Mouse (Mus musculus): ENCODE data around the gene Sfxn2. TPM values are rescaled to one million over a fixed set of nuclear protein-coding genes. Genes with fewer than 3 reads are reported as not detected.
A peak's percentile ranks its signal among the peaks of the same experiment; 100 is the strongest.

Gene Sfxn2
- 10 to 100 TPM in 1 of 2 experiments, 1 to 10 TPM in 1; 6.2 to 13.4 TPM for polyA plus RNA-seq (2017; shearing (Covaris generic))

DNA sequence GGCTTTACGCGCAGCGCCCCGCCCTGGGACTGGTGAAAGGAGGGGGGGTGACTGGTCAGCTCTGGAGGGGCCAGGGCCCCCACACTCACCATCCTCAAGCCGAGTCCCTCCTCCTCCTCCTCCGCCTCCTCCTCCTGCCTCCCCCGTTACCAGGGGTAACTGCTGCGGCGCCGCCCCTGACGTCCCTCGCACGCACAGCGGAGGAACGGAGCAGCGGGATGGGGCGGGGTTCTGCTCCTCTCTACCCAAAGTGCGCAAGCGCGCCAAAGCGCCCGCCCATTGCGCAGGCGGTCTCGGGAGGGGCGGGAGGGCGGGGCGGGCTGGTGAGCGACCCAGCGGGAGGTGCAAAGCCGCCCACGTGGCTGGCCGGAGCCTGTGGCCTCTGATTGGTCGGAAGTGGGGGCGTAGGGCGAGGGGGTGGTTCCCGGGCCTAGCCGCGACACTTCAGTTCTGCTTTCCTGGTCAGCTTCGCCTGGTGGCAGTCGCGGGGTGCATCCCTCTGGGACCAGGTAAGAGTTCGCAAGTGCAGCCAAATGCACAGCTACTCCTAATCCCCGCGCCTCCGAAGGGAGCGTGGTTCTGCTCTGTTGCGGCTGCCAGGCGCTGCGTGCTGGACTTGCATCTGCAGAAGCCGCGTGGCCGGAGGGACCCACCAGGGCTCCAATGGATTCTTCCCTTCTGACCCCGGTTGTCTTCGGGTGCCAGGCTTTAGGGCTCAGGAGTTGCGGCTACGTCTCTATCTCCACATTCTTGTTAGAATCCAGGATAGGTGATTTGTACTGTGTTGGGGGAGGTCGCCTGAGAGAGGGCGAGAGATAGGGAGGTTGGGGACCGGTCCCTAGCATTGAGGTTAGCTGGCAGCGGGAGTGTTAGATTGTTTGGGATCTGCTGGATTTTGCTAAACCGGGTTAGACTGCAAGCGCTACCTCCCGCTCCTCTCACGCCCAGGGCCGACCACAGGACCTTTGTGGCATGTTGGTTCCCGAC, at the start of gene Sfxn2, which contains the start of gene Arl3:
Gene Sfxn2 (plus strand): TSS at position 415 of the 987 bp plus-strand sequence.
Gene Arl3 (minus strand): TSS at position 248 of the 987 bp plus-strand sequence.
- ATAC-seq: peak; percentile 90

DNA sequence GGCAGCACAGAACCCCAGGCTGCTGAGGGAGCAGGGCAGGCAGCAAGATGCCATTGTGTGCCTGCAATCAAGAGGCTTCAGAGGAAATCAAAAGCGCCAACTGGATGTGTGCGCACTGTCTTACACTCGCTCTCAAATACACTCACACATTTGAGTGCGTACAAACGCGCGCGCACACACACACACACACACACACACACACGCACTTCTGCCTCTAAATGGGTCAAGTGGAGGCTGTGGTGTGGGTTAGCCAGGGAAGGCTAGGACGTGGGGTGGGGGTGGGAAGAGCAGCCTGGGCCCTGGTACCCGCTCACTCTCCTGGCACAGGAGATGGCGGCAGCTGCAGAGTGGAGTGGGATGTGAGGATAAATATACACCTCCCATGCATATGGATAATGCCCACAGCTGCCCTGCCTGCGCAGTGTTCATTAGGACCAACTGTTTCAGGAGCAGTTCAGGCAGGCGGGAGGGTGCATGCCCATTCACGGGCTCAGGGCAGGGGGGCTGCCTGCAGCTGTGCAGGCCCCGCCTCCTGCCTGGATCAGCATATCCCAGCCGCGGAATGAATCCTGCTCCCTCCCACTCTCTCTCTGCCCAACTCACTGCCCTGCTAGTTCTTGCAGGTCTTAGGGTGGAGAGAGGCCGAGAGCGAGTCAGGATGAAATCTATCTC, 49.5 kb upstream of the Sfxn2 start:
- no peak for ATAC-seq

DNA sequence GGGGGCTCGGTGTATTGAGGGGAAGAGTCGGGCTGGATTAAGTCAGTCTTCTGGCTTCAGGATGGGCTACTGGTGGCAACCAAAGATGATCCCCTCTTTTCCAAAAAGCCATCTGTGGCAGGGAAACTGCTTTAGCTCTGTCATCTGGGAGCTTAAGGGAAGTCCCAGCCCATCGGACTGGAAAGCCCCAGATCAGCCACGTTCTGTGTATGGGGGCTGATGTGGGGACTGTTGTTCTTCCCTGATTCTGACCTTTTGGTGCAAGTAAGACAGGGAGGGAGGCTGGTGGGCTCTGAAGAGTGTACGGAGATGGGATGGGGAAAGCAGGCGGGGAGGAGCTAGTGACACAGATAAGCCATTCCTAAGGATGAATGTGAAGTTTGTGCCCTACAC, 49.0 kb upstream of the Sfxn2 start:
- ATAC-seq: peak; percentile 31

DNA sequence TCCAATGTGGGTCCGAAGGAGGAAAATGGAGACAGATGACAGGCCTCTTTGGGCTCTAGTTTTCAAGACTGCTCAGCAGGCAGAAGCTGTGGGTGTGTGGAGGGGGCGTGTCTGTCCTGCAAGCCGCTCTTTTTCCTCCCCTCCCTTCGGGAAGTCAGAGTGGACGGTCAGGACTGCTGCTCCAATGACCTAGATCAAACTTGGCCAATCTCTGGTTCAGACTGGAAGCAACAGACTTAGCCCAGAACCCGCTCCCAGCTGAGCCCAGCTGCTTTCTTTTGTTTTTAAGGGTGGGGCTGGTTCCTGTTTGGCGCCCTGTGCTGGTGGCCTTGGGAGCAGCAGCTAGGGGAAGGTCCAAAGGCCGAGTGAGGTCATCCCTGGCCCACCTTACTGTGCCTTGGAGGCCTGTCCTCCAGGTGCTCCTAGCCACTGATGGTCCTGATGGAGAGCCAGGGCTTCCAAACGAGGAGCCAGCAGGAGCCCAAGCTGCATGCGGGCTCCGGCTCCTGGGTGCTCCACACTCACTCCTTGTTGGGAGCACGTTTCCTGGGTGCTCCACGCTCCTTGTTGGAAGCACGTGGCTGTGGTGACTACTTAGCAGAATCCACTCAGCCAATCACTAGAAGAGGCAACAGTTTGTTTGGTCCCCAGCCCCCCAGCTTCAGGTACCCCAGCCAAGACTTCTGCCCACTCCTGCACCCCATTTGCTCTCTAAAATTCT, 48.4 kb upstream of the Sfxn2 start:
- no peak for ATAC-seq

DNA sequence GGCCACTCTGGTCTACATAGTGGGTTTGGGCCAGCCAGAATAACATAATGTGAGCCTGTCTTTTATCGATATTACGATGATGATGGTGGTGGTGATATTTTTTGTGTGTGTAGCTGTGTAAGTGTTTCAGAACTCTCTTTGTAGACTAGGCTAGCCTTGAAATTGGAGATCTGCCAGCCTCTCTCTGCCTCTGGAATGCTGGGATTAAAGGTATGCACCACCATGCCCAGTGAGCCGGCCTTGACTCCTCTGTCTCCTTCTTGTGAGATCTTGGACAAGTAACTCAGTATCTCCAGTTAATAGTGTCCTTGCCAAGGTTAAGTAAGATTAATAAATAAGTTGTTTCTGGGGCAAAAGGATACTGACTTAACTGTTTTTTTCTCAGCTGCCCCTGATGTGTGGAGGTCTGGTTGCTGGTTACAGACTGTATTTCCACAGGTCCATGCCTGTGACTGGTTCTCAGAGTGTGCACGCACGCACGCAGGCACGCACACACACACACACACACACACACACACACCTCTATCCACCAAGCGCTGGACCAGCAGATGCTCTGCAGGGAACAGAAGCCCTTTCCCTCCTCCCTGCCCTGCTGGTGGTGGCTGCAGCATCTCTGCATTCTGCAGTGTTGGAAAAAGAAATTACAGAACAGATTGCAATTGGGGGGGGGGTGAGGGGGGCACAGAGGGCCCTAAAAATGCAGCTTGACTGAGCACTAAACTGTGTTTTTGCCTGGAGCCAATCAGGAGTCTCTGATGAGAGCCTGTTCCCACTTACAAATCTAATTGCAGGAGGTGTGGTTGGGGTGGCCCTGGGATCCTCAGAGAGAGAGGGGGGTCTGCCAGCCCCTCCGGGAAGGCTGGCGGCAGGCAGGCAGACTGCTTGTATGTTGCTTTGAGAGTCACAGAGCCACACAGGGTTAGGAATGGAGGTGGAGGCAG, 47.2 kb upstream of the Sfxn2 start:
- no peak for ATAC-seq

DNA sequence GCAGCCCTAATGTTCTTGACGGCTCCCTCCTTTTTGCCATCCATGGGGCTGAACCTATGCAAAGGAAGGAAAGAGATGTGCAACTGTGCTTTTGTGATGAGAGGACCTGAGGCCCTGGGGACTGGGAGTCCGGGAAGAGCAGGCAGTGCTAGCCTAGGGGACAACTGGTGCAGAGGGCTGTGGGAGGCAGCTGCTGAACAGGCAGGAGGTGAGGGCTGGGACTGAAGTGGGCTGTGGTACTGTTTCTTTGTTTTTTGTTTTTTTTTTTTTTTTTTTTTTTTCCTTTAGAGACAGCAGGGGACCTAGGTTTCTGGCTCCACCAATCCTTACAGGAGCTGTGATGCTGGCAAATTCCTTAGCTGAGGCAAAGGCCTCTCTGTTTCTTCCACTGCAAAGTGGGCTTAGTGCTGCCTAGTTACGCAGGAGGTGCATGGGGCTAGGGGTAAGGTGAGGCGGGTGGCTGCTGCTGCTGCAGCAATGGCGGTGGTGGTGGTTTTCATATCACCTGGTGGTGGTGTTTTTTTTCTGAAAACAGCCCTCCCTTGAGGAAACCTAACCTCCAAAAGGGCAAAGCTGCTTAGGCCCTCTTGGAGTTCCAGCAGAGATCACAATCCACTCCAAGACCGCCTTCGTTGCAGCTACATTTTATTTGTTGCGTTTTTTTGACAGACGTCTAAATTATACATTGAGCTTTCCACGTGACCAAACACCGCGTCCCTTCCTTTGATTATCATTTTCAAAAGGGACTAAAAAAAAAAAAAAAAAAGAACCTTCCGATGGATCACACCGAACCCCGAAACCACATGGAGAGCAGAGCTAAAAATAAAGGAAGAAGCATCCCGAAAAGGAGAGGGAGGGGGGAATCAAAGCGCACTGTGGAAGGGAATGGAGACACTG, 45.3 kb upstream of the Sfxn2 start:
- no peak for ATAC-seq

DNA sequence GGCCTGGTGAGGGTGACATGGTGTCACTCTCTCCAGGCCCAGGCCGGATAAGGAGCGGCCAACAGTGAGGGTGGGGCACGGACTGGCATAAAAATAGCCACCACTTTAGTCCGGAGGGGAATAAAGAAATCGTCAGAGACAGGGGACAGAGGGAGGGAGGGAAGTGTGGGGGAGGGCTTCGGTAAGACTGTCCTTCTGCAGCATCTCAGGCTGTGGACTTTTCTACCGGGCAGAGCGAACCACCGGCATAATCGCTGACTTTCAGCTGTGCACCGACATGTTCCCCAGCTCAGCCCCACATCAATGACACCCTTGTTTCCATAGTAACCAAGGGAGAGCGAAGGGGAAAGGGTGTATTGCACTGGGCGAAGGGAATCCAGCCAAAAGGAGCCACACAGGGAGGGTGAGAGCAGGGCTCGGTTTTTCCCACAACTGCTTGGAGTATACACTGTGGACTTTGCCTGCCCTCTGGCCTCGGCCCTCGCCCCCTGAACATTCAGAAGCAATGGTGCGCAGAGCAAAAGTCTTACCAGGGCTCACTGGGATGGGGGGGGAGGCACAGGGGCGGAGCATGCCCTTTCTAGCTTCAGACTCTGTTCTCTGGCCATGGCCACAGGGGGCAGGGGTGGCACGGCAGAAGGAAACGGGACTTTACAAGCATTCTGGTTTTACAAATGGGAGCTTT, 44.5 kb upstream of the Sfxn2 start:
- ATAC-seq: peak; percentile 50

DNA sequence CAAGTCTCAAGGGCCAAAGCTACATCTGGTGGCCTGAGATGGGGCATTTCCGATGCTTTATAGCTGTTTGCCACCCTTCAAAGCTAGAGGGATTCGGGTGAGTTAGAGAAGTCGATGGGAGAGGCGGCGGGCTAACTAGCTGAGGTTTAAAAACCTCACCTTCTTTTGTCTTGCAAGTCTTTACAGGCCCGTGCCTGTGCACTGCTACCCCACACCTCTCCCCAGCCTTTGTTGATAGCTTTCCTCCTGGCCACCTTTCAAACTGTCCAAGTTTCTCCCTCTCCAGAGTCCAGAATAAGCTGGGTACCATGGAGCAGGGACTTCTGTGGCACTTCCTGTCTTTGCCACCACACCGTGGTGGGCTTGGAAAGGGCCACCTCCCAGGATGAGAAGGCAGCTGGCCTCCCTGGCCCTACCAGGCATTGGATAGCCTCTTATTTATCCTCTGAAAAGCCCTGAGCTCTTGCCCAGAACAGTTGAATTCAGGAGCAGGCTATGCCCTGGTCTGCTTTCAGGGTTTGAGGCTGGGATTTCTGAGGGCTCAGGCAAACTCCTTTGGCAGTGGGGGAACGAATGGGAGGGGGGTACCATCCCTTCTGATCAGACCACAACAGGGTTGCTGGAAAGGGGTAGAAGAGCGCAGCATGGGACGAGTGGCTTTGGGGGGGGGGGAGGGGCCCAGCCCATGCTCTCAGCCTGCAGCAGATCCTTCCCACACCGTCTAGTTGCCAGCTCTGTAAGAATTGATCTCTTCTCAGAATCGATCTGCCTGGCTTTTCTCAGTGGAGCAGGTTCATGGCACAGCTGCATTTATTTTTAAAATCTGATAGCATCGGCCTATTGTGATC, 43.3 kb upstream of the Sfxn2 start:
- ATAC-seq: no peak

DNA sequence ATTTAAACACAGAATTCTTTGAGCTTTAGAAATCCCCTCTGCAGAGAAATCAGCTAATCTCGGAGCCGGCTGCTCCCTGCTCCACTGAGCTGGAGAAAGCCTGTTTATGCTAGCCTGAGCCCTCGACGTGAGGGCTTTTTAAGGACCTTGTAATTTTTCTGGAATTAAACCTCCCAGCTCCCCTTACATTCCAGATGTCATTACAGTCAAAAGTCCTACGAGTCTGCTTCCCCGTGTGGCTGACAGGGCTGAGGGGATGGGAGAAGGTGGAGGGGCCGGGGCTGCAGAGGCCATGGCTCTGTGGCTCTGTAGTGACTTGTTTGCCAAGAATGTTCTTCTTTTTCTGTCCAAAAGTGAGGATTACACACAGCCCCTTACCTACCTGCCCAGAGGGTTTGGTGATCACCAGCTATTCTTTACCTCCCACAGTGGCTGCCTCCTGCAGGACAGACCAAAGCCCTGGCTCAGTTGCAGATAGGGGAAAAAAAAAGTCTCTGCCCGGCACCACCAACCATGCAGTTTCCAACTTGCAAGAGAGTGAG, 42.6 kb upstream of the Sfxn2 start:
- ATAC-seq: no peak

DNA sequence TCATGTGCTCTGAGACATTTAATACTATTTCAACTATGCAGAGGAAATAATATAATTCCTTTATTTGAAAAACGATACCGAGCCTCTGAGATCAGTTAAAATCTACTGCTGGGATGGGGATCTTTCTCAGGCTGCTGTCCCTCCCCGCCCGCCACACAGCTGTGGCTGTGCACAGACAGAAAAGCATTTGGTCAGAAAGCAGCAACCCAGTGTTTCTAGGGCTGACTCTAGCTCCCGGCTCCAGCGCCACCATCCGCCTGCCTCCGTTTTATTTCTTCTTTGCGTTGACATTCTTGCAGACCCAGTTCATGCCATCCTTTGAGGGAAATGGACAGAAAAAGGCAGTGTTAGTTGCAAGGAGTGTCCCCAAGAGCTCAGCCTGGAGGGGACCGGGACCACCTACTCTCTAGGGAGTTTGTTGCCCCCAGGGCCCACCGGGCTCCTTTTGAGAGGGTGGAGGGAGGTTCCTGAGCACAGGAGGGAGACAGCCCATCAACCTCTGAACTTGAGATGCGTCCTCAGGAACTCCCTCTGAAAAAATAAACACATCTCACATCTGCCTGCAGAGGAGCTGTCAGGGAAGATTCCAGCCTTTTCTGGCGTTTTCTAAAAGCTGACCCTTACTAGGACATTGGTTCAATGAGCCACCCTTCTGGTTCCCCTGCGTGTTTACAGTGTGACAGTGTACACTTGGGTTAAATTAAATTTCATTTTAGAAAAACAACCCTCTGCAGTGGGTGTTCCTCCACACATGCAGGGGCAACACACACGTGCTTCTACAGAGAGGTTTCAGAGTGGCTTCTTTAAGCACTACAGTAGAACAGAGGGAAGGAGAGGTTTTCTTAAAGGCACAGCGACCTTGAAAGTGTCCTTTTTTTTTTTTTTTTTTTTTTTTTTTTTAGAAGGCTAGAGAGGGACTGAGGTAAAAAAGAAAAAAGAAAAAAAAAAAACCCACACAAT, 41.8 kb upstream of the Sfxn2 start:
- no peak for ATAC-seq

DNA sequence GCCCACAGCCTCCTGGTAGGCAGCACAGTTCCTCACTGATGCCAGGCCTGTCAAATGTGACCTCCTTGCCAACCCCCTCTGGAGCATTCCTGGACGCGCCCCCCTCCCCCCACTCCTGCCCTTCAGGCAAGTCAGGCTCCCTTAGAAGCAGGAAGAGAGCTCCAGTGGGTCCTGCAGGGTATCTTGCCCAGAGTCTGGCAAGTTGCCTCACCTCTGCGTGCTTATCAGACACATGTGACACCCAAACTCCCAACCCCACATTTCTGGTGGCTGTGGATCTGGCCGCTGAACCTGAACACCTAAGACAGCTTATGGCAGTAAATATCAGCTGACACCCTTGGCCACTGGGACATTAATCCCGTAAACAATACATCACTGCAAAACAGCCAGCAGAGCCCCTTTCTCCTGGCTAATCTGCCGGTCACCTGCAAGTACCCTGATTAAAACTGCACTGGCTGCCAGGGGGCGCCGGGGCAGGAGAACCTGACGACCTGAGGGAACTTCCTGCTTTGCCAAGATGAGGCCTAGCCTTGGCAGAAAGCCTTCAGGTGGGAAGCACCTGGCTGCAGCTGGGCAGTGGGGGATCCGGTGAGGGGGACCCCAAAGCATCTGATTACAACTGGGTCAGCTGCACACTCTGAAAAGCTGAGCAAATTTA, 41.0 kb upstream of the Sfxn2 start:
- ATAC-seq: no peak

DNA sequence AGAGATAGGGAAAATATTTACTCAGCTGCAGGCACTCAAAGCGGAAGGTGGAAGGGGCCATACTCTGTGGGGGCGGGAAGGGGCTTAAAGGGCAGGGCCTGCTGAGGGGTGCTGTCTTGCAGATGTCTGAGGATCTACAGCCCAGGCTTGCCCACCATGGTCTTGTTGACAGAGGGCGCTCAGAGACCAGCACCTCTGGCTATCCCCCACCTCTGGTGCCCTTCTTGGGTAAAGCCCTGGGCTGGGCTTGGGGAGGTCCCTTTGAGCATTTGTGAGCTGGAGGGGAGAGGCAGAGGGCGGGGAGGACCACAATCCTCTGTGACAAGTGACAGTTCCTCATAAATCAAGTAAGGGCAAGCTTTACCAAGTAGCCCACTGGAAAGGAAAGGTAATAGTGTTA, 40.1 kb upstream of the Sfxn2 start:
- ATAC-seq: no peak

DNA sequence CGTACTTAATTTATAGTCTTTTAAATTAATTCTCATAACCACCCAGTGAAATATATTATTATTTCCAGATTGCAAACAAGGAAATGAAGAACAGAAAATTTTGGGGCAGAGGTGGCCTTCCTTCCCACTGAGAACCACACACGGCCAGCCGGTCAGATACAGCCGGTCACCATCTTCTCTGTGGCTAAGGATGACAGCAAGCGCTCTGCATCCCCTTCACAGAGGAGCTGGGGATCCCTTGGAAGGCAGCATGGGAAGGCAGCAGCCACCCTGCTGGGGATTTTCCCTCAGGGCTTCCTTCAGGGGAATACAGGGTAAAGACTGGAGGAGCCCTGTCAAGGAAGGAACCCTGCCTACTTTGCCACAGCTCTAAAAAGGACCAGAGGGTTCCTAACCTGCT, 39.6 kb upstream of the Sfxn2 start:
- no peak for ATAC-seq

DNA sequence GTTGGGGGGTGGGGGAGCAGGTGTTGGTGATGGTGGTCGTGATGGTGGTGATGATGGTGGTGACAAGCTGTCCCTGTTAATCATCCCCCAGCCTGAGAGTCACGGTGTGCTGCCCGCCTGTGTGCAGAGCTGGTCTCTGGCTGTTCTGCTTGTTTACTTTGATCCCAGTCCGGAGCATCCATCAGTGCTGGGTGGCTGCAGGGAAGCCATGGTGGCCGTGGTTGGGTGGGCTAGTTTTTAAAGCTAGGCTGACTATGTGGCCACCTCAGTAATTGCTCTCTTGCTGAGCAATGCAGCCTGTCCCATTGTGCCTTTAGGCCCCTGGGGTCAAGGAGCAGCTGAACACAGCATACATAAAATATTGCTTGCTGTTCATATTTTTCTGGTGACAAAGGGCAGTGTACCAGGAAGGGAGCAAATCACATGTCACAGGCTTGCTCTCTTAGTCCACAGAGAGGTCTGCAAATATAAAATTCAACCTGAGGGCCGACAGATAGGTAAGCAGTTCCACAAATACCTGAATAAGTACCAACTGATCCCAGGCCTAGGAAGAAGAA, 38.5 kb upstream of the Sfxn2 start:
- ATAC-seq: no peak

DNA sequence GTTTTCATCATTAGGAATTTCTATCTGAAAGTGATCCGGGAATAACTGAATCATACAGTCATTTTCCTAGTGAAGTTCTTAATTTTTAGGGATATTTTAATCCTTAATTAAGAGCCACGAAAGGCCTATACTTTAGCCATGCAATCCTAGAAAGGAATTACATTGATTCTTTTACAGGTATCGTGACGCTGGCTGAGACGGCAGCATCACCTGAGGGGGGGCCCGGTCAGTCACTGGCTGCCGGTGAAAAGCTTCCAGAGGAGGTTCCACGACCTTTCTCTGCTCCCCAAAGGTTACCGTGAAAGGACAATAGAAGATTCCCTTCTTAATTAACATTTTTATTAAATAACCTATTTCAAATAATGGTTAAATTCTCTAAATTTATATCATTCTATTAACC, 35.8 kb upstream of the Sfxn2 start:
- no peak for ATAC-seq

DNA sequence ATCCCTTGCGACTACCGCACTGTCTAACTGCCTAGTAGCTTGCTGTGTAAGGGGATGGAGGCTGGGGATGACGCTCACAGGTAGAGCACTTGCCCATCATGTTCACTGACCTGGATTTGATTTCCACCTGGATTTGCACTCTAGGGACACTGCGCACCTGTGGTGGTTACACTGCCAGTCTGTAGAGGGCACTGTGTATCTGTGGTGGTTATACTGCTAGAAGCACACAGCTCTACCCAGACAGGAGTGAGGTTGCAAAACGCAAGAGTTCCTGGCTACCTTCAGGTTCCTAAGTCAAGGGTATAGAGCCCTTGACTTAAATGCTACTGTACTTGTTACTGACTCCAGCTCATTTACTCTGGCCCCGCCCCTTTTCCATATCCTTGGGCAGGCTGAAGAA, 35.0 kb upstream of the Sfxn2 start:
- no peak for ATAC-seq

DNA sequence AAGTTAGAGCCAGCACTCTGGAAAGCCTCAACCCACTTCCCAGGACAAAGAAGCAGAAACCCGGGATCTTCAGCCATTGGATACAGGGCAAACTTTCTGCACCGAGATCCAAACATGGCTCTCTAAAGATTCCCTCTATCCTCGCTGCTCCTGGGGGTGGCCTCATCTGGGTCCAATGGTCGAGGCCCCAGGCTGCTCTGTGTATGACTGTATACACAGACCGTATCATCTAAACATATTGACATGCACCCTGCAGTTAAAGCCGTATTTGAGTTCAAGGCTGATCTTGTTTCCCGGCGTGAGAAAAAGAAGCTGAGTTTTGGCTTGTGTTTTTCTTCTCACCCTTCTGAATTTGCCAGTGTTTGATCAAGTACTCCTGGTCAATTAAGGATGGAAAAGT, 30.4 kb upstream of the Sfxn2 start:
- no peak for ATAC-seq

All from CD4-positive, CD25-positive, alpha-beta regulatory T cell, adult 4 months (primary cell).